Mouse (Mus musculus): ENCODE measurements around the gene Ntn1.

Ntn1 gene

DNA sequence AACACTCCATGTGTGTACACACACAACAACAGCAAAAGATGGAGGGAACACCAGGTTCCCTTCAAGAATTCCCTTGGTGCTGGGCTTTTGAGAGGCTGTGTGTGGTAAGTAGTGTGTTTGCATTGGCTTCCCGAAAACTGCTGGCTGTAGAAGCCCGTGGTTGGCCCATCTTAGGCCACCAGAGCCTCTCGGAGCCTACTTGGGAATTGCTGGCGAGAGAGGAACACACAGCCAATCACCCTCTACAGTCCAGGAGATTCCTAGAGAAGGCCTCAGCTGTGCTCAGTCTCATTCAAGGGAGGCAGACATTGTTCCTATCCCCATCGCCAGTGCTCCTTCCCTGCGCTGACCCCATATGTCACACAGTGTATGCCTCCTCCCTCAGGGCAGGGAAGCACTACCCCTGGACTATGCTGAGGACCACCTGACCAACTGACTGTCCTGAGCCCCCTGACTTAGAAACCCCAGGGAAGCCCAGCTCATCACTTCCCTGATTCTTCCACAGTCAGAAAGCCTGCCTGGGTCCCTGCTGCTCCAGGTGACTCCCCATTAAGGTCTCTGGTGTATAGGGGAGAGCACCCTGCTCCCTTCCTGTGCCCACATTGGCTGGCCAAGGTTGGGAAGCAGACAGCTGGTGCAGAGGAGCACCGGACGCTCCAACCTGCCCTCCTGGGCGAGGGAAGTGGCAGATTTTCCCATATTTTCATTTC is 186.0 kb downstream of the Ntn1 start:
- no peak for DNase-seq (ENCODE audit: low spot score)

DNA sequence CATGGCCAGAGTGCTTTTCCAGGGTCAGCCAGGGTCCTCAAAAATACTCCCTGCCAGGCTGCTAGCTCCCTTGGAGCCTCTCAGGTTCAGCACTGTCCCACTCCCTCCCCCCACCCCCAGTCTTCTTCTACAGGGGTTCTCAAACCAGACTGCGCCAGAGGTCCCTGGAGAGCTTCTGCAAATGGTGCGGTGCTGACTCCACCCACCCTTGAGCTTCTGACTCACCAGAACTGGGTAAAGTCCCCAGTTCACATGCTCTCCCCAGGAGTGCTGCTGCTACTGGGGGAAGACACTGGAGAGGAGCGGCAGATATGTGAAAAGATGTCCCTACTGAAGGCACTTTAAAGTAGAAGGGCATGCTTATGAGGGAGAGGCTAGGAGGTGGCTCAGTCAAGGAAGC is 186.7 kb downstream of the Ntn1 start:
- no peak for DNase-seq (ENCODE audit: low spot score)

DNA sequence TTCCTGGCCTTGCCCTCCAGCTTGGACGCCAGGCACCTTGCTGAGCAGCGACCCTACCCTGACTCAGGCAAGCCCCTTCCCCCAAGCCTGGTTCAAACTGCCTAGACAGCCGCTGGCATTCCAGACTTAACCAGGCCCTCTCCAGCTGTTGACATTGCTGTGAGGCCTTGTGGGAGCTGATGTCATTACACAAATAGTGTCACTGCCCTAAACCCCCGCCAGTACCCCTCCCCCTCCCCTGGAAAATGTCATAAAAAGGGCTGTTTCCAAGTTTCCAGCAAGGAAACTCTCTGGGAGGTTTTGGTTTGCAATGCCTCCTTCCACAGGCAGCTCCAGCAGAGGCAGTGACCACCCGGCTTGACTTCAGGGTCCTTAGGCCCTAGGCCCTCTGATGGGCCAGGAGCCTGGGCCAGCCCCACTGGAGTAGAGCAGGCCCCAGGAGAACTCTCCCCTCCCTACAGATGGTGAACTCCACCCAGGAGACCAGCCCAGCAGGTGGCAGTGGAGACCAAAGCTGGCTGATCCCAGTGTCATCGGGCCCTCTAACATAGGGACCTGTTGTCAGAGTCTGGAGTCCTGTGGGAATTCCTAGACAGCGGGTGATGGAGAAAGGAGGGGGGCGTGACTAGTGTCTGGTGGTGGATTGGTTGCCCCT is 188.6 kb downstream of the Ntn1 start:
- peak; percentile 52 for DNase-seq (ENCODE audit: low spot score)

DNA sequence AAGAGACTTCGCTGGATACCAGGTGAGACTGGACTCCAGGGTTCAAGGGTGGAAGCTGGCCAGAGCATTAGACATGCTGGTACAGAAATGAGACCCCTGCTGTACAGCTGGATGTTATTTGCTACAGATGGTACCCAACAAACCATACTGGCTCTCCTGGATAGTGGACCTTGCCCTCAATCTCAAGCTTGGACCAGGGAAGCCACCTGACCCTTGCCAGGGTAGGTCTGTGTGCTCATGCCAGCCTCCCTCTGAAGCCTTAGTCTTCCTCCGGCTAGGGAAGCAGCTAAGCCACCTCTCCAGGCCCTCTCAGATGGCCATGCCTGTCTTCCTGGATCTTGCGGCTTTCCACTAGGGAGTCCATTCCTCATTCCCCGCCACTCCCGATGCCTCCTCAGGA is 189.9 kb downstream of the Ntn1 start:
- no peak for DNase-seq (ENCODE audit: low spot score)

DNA sequence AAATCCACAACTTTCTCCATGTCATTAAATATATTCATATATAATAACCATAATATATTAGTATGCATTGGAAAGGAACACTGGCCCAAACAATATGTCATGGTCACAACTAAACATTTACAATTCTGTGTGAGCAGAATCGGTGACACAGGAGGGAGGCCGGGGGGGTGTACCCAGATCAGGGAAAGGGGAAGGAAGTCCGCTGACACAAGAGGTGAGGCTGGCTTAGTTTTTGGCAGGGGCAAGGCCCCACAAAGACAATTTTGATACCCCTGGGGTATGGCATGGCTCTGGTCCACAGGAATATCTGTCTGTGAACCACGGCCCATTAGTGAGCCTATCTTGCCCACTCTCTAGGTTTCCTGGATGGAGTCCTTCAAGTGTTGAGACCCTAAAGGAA is 191.1 kb downstream of the Ntn1 start:
- no peak for DNase-seq (ENCODE audit: low spot score)

DNA sequence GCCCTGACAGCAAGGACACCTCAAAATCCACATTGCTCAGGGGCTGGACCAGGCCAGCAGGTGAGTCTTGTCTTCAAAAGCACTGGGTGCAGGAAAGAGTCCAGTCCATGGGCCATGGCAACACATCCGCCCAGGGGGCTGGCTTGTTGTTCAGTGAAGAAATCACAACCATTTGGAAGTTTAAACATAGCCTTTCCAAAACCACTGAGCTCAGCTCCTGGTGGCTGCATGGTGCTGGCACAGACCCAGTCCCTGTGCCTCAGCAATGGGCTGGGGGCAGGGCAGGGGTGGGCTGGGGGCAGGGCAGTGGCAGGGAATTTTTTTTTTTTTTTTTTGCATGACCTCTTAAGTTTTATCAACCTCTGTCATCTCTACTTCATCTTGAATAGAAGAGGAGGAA is 192.0 kb downstream of the Ntn1 start:
- no peak for DNase-seq (ENCODE audit: low spot score)

DNA sequence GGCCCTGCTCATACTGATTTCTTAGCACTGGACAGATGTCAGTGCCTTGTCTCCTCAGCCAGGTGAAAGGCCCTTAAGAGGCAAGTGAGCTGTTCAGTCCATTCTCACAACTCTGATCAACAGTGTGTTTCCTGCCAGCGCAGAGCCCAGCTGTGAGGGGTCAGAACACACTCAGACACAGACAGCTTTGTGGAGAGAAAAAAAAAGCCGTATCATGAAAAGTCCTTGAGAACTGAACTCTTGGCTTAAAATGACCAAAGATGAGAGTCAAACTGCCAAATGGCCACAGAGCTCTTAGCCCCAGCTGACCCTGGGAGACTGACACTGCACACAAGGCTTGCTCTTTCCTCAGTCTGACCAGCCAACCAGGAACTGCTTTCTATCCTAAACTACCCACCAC is 192.6 kb downstream of the Ntn1 start:
- no peak for DNase-seq (ENCODE audit: low spot score)

DNA sequence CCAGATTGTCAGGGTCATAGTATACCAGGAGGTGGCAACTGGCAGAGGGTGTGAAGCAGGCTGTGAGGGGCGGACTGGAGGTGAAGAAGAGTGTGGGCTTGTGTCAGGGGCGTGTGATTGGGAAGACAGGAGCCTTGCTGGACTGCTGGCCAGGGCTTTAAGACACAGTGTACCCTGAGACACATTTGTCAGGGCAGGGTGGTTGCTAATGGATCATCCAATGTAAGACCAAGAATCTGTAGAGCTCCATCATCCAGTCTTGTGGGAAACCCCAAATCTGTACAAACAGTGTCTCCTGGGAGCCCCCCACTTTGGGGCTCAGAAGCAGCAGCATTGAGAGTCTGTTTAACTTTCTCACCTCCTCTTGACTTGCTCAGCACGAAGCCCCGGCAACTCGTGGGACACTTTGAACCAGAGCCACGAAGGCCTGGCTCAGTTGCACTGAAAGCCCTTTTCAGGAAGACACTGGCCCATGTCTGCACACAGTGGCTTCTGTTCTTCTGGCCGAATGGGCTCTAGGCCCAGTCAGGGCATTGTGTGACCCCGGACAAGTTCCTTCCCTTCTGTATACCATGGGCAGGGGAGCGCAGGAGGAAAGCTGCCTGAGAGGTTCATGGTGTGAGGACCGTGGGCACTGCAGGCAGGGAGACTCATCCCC is 194.9 kb downstream of the Ntn1 start:
- no peak for DNase-seq (ENCODE audit: low spot score)

DNA sequence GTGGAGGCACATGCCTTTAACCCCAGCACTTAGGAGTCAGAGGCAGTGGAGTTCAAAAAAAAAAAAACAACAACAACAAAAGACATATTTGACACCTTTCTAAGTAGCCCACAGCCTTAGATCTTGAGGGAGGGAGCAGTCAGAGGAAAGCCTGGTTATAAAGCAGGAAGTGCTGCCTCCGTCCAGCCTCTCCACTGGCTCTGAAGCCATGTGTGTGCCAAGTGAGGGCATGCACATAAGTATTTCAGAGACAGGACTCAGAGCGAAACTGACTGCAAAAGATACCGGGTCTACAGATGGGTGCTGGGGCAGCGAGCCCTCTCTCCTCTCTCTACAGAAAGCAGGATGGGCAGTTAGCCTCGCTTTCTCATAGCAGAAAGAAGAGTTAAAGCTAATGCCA is 196.2 kb downstream of the Ntn1 start:
- no peak for DNase-seq (ENCODE audit: low spot score)

DNA sequence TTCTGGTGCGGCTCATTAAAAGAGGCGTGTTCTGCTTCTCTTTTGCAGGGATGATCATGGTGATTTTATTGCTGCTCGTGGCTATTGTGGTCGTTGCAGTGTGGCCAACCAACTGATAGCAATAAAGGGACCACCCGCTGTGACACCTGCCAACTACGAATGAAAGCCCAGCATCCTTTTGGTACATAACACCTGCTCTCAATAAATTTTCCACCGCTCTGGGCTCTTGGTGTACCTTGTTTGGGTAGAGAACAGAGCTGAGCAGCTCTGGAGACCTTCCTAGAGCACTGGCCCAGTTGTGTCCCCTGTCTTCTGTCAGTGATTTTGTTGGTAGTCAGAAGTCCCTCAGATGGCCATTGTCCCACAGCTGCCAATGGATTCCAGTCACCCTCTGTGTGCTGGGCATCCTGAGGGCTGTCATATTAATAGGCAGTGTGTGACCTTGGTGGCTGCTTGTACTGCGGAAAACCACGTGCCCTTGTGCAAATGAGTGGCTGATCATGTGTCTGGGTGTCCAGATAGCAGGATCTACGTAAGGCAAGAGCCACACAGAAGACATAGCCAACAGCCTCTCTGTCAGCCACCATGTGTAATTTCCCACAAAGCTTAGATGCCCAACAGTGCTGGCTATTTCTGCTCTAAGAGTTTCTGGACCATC is 196.8 kb downstream of the Ntn1 start:
- no peak for DNase-seq (ENCODE audit: low spot score)

DNA sequence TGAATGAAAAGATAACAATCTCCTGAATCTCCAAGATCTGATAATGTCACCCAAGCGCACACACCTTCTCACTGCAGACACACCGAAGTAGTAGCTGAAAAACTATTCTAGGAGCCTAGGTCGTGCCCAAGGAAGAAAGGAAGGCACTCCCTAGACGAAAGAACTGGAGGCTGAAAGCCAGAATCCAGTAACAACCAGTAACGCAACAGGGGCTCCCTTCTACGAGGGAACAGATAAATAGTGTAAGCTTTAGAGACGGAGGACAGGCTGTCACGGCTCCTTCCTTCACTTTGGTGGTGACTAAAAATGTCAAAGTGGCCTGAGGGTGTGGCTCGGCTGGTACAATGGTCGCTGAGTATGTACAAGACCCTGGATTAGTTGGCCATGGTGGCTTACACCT is 198.1 kb downstream of the Ntn1 start:
- DNase-seq (ENCODE audit: low spot score), result no peak

DNA sequence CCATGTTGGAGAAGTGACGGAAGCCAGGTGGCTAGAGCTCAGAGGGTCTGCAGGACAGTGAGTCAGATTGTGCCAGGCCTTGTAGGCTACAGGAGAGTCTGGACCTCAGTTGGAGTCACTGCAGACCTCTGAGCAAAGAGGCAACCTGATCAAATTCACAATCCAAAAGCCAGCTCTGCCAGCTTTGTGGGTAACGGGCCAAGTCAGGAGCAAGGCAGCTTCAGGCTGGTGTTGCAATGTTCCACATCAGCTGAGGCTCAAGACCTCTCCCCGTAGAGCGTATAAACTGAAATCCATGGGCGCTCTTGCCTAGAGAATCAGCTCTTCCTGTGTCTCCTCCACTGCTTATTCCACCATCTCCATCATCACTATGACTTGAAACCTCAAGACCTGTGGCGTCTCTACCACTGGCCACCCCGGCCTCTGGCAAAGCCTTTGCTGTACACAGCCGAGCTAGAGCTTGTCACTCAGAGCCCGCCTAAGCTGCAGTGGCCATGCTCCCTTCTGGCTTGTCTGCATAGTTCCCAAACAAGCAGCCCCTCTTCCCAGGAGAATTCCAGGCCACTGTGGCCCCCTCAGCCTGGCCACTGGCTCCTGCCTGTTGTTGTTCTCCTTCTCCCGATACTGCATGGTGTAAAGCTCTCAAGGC is 198.7 kb downstream of the Ntn1 start:
- no peak for DNase-seq (ENCODE audit: low spot score)

DNA sequence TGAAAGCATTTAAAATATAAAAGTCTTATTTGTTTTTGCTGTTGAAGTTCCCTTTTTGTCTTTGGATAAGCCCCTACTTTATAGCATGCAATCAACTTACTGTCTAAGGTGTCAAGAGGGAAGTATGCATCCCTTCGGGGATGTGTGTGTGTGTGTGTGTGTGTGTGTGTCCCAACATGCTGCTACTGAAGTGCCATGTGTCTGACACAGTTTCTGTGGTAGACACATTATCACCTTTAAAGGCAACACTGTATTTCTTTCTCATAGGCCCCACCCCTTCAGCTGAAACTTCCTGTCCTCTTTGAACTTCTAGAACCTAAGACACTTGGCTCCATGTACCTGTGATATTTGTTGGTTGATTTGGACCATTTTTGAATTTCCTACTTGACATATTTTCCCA is 199.6 kb downstream of the Ntn1 start:
- no peak for DNase-seq (ENCODE audit: low spot score)

DNA sequence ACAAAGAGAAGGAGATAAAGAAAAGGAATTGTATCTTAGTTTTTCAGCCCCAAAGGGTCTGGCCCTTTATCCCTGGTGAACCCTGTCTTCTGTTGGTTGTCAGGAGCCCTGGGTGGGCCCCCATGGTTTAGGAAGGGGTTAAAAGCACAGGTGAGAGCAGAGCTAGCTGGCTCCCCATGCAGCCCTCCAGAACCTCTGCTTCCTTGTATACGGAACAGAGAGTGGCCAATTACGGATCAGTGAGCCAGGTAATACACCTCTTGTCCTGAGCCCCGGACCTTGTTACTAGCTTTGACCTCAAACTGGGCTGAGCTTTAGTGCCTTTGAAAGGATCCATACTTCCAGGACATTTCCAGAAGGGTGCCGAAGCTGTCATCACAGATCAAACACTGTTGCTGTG is 200.1 kb downstream of the Ntn1 start:
- DNase-seq (ENCODE audit: low spot score), result no peak

DNA sequence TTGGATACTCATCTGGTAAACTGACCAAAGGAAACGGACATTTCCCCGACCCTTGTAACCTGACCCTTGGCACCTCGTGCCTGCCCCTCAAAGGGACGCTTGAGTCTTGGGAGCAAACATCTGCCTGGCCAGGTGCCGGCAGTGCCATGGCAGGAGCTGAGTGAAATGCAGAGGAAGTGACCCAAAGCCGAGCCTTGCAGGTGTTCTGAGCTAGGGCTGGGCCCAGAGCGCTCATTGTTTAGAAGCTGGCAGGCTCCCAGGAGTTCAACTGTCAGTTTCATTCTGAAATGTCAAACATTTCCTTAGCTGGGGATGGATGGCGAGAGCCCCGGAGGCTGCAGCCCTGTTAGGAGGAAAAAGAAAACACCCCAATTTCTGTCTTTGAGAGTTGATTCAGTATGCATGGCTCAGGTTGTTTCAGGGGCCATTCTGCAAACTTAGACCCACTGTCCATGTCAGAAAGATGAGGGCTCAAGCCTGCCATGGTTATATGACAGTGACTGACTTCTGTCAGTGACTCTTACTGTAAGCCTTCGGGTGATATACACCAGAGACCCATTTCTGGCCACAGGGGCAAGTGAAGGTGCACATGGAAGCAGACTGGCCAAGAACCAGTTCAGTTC is 200.7 kb downstream of the Ntn1 start:
- peak; percentile 18 for DNase-seq (ENCODE audit: low spot score)

DNA sequence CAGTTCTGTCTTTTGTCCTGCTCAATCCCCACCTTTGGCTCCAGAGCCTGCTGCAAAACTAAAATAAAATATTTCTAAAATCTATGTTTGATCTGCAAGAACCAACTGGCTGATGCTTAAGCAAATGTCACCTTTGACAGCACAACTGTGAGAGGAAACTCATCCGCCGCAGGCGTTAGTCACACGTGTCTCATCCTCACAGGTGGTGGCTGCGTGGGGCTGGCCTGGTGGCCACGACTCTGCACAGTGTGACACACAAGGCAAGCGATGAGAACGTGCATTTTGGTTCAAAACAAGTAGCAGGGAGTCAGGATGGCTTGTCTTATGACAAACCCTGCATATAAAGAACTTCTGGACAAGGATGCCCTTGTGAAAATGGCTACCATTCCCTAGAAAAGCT is 201.5 kb downstream of the Ntn1 start:
- DNase-seq (ENCODE audit: low spot score), result no peak

DNA sequence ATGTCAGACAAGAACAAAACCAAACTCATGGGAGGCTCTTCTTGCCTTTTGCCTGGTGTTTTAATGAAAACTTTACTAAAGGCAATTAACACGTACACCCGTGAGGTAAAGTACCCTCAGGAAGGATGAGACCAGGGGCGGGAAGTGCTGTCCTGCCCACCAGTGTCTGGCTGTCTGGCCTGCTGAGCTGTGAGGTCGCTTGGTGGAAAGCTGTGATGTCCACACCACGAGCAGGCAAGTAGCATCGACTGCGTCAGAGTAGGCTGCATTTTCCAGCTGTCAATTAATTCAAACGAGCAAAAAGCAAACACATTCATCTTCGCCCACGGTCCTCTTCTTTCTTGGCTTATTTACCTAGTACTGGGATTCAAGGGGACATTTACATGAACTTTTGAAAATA is 201.9 kb downstream of the Ntn1 start:
- no peak for DNase-seq (ENCODE audit: low spot score)

DNA sequence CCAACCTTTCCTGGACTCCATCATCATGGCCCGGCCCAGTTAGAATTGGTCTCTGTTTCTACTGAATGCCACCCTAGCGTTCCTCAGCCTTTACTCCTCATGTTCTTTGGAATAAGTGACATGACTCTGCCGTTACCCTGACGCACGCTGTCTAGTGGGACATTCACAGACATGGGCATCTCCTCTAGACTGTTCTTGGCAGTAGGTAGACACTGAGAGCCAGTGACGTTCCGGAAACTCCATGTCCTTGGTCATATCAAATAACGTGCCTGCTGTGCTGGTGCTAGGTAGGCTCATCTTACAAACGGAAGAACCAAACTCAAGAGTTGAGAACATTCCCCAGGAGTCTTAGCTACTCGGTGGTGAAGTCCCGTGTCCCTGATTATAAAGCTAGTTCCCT is 203.2 kb downstream of the Ntn1 start:
- no peak for DNase-seq (ENCODE audit: low spot score)

DNA sequence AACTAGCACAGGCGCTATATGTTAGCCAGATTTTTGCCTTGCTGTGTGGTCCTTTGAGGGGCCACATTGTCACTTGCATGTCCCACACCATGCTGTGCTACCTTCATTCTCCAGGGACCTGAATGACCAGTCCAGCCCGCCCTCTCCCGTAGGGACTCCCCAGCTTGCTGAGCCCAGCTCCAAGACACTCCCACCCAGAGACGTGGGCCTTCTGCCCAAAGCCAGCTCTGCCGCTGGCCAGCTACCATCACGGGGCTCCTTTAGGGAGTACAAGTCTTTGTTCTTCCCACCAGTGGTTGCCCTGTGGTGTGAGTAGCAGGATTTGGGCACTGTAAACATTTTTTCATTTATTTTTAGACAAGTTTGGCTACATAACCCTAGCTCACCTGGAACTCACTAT is 204.1 kb downstream of the Ntn1 start:
- DNase-seq (ENCODE audit: low spot score), result no peak

DNA sequence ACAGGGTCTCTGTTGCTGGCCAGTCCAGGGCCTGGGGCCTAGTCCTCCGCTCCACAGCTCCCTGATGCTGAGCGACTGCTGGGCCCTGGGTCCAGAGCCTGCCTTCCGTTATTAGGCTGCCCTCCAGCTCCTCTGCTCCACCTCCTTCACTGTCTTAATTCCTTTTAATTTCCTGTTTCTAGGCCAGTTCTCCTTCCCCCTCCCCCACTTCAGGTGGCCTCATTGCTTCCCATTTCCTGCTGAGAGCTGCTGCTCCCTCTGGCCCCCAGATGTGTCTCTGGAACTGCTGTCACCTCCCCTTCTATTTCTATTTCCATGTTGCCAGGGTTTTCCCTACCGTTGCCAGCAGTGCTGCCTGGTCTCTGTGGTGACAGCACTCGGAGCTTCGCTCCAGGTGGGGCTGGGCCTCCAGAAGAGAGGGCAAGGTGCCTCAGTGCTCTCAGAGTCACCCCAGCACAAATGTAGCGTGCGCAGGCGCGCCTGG is 204.9 kb downstream of the Ntn1 start:
- no peak for DNase-seq (ENCODE audit: low spot score)

DNA sequence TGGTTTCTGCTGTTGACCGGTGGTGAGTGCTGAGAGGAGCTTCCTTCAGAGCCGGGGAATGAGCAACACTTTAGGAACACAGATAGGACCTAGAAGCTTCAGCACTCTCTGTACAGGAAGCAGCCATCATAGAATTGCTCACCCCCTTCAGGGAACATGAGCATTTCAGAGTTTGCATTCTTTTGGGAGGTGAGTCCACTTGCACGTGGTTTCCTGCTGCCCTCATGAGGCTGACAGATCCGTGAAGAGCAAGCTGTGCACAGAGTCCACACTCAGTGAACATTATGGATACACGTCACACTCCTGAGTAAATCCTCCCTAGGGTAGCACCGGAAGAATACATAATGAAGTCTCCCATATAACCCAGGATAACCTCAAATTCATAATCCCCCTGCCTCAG is 205.5 kb downstream of the Ntn1 start:
- DNase-seq (ENCODE audit: low spot score), result no peak

DNA sequence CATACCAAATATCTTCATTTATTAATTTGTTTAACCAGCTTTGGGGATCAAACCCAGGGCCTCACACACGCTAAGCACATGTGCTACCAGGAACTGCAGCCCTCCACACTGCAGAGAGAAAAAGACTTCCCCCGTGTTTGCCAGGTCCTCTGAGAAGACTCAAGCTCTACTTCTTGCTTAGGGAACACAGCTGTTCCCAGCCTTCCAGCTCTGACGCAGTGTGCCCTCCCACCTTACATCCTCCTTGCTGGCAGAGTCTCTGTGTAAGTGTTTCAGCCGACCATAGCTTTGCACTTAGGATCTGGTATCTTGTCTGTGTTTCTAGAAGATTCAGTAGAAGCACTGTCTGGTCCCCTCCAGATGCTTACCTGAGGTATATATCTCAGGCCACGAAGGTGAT is 209.8 kb downstream of the Ntn1 start:
- DNase-seq (ENCODE audit: low spot score), result no peak

All from lung, postnatal 25 days (tissue).